Mouse (Mus musculus): ENCODE results near the gene Vwa5b2.
A peak's percentile ranks its signal among the peaks of the same experiment; 100 is the strongest.

The Vwa5b2 gene

GRCm38 (mm10) chr16:20589366-20589938 lies at the start of gene Vwa5b2:
TSS of gene Vwa5b2 (plus strand) at chr16:20589471.
- no peak for DNase-seq

- no peak for DNase-seq
Measured at GRCm38 (mm10) chr16:20539649-20540048, 49.6 kb upstream of the Vwa5b2 start.

DNA sequence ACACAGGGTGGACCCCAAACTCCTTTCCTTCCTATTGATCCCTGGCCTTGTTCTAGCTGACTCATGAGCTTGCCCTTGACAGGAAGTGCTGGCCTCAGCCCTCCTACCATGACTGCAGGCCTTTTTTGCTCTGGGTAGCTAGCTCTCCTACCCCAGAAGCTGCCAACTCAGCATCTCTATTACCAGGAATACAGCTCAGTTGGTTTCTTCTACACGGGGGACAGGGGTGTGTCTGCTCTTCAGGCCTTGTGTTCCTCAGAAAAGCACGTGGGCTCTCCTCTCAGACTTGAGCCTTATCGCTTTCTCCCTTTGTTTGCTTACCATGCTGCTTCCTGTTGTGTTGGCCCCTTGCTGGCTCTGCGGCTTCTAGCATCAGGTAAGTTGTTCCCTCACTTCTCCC lies 48.8 kb upstream of the Vwa5b2 start:
- no peak for DNase-seq

- DNase-seq, result no peak
Measured at GRCm38 (mm10) chr16:20545696-20546095, 43.6 kb upstream of the Vwa5b2 start.

DNA sequence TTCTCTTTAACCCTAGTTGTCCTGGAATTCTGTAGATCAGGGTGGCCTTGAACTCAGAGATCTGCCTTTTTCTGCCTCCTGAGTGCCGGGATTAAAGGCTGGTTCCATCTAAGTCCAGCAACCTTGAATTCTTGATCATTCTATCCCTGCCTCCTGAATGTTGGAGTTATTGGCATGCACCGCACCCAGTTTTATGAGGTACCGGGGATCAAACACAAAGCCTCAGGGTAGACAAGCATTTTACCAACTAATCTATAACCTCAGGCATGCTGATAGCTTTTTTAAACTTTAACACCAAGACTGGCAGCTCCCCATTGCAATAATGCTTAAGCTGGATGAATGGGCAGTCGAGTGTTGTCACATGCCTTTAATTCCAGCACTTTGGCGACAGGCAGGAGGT lies 41.8 kb upstream of the Vwa5b2 start:
- DNase-seq, result no peak

- DNase-seq, result peak; percentile 98
Measured at GRCm38 (mm10) chr16:20548096-20548948, 40.9 kb upstream of the Vwa5b2 start, which contains the start of gene Abcf3. TSS of gene Abcf3 (plus strand) at chr16:20548577.

GRCm38 (mm10) chr16:20549161-20549560 lies 40.1 kb upstream of the Vwa5b2 start:
- no peak for DNase-seq

- DNase-seq, result no peak
Measured at GRCm38 (mm10) chr16:20551691-20552090, 37.6 kb upstream of the Vwa5b2 start.

DNA sequence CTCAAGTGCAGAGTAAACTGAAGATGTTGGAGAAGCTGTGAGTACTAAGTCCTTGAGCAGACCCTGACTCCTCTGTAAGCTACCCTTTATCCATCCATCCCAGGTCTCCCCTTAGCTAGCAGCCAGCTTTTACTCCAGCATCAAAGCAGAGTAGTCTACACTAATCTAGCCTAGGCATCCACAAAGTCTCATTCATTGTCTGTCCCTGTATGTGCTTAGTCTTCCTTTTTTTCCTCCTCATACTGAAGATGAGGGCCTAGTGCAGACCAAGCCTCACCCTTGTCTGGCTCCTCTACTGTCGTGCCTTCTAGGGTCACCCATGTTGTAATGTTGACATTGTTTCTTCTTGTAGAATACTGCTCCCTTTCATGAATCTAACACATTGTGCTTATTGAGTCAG lies 36.7 kb upstream of the Vwa5b2 start:
- no peak for DNase-seq

DNA sequence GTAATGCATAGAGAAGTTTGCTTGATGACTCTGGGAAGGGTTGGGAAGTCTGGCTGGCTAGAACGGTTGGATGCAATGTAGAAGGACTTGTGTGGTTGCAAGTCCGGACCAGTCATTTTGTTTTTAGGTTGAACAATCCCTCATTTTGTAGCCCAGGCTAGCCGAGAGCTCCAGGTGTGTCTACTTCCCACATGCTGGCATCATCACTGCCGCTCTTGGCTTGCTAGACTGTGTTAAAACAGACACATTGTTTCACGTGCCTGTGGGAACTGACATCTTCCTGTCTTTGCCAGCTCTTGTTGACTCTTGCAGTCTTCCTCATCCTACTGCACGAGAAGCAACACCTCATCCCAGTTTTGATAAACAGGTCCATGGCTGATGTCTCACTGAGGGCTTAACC lies 34.3 kb upstream of the Vwa5b2 start:
- DNase-seq, result no peak

DNA sequence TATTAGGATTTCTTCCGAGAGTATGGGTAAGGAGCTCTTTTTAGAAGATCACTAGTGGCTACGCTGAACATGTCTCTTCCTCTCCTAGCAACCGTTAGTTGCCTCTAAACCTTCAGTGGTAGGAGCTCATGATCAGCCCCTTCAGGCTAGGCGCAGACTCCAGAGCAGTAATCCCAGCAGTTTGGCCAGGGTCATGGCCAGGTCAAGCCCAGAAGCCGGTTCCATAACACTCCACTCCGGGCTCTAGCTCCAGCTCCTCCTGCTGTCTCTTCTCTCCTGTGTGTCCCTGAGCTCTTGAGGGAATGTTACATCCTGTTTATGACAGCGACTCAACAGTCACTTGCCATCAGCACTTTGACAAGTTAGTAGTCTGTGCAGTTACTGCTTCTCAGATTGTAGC lies 31.9 kb upstream of the Vwa5b2 start:
- DNase-seq, result no peak

- no peak for DNase-seq
Measured at GRCm38 (mm10) chr16:20565075-20565474, 24.2 kb upstream of the Vwa5b2 start.

GRCm38 (mm10) chr16:20589939-20590679 lies 838 bp downstream of the Vwa5b2 start:
- peak; percentile 17 for DNase-seq

DNA sequence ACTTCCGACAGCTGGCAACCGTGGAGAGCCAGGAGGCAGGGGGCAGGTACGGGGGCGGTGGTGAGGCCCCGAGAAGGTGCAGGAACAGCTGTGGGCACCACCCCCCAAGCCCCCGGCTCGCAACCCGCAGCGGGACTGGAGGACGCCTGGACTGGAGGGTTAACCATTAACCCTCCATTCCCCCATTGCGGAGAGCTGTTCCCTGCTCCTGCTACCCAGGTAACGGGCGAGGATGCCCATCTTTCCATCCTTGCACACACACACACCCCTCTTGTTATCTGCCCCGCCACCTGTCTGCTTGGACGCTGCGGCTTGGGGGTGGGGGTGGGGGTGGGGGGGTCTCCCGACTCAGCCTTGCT lies 1.4 kb downstream of the Vwa5b2 start:
- DNase-seq, result no peak

DNA sequence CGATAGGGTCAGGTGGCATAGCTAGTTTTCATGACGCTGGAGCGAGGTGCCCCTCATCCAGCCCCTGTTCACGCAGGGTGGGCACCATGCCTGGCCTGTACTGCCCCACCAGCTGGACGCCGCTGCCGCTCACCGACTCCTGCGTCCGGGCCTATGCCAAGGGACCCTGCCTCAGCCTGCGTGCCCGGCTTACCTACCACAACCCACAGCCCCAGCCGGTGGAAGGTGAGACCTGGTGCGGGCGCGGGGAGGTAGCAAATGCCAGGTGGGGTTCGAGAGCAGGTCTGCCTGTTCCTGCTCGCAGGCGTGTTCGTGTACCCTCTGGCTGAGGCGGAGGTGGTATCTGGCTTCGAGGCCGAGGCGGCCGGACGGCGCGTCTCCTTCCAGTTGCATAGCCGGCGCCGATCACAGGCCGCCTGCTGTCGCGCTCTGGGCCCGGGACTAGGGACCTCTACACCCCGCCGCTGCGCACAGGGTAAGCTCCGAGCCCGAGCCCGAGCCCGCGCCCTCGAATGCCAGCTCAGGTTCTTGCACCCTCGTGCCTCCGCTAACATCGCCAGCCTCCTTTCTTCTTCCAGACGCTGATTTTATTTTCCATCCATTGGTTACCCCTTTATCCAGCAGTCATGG lies 1.9 kb downstream of the Vwa5b2 start:
- DNase-seq, result no peak

- DNase-seq, result no peak
Measured at GRCm38 (mm10) chr16:20595060-20595673, 5.9 kb downstream of the Vwa5b2 start.

GRCm38 (mm10) chr16:20595737-20596136 lies 6.5 kb downstream of the Vwa5b2 start:
- DNase-seq, result no peak

- no peak for DNase-seq
Measured at GRCm38 (mm10) chr16:20596687-20597441, 7.6 kb downstream of the Vwa5b2 start.

DNA sequence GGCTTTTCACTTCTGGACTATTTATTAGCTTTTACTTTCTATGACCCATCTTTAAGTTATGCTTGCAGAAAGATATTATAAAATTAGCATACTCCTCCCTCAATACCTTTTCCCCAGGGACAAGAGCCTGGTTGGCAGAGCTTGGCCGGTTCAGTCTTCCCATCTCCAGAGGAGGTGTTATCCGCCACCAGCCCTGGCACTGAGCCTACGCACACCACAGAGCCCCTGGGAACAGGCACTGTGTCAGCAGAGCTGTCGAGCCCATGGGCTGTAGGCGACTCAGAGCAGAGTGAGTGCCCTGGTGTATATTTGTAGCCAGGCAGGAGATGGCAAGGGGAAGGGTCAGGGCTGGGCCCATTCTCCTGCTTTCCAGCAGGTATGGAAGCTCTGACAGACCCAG lies 11.2 kb downstream of the Vwa5b2 start:
- no peak for DNase-seq

DNA sequence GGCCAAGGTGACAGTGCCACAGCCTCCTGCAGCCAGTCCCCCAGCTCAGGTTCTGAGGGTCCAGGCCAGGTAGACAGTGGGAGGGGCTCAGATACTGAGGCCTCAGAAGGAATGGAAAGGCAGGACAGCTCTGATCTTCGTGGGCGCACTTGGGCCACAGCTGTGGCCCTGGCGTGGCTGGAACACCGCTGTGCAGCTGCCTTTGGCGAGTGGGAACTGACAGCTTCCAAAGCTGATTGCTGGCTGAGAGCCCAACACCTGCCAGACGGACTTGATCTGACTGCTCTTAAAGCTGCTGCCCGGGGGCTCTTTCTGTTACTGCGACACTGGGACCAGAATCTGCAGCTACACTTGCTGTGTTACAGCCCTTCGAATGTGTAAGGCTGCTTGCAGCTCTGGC lies 15.4 kb downstream of the Vwa5b2 start:
- DNase-seq, result no peak

GRCm38 (mm10) chr16:20610501-20611356 lies 21.5 kb downstream of the Vwa5b2 start:
- peak; percentile 69 for DNase-seq

Data from lung, postnatal 14 days (tissue).